In the genomic region with DNA sequence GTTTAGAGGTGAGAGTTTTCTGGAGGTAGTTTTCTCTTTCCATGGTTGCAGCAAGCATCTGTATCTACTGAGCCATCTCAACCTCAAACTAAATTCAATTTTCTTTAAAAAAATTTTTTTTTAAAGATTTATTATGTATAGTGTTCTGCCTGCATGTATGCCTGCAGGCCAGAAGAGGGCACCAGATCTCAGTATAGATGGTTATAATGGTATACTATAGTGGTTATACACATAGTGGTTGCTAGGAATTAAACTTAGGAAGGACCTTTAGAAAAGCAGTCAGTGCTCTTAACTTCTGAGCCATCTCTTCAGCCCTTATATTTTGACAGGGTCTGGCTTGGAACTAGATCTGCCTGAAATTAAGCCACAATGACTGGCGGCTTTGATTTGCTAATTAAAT, we compare ENCODE assay signal across 11 mouse cellular contexts. TPM values are rescaled to one million over a fixed set of nuclear protein-coding genes. Genes with fewer than 3 reads are reported as not detected.
DNase-seq lines count a peak whose midpoint lies in the region; ATAC-seq and TF ChIP-seq lines count a peak whose summit lies in the region.
"Had no signal": no experiment of that assay in that cellular context is flagged by ENCODE, and none has a peak within 500 bp of the region (broad histone marks: within the 10 kb centered on the region; RNA-seq: fewer than 3 reads in every experiment).

No protein-coding gene starts in this region.

- H3K27ac ChIP-seq in gastrocnemius, adult 2 months: no peak overlapping the region
- no peak overlapping the region for H3K27ac ChIP-seq in liver, embryonic 14.5 days
- H3K27ac ChIP-seq: forebrain, embryonic 13.5 days had no signal

- peak; percentile 65 for TF ChIP-seq CTCF in gastrocnemius, adult 2 months (IDR thresholded peaks at IDR 0.05)
- peak; percentile 45 for TF ChIP-seq CTCF in liver, embryonic 14.5 days (IDR thresholded peaks at IDR 0.05; ENCODE audit: low read depth)

- WGBS in liver, embryonic 14.5 days (ENCODE audit: insufficient replicate concordance): 90% methylated on average over 1 of the region's 1 CpGs

- no peaks in the 10 kb centered on the region for H3K9me3 ChIP-seq in liver, embryonic 14.5 days (ENCODE audit: control insufficient read depth, low read length)
- H3K9me3 ChIP-seq: forebrain, embryonic 13.5 days; heart, embryonic 15.5 days had no signal

- no peak for ATAC-seq in liver, embryonic 14.5 days (ENCODE audit: insufficient read depth)
- ATAC-seq in inflammation-experienced regulatory T-cells, adult 6 months: peak; percentile 58
- ATAC-seq: forebrain, embryonic 13.5 days had no signal

- H3K4me3 ChIP-seq in gastrocnemius, adult 2 months: no peak overlapping the region
- no peak overlapping the region for H3K4me3 ChIP-seq in liver, embryonic 14.5 days (ENCODE audit: insufficient read depth in 1 of 2, low read depth in 2 of 2, low read length in 2 of 2)
- H3K4me3 ChIP-seq: forebrain, embryonic 13.5 days; heart, embryonic 15.5 days had no signal

- H3K4me2 ChIP-seq in liver, embryonic 14.5 days (ENCODE audit: low read depth): no peak overlapping the region
- H3K4me2 ChIP-seq: forebrain, embryonic 13.5 days; heart, embryonic 15.5 days had no signal

- DNase-seq in gastrocnemius, adult 2 months: no peak
- DNase-seq in gastrocnemius, adult 18-20 months (ENCODE audit: low spot score): no peak
- DNase-seq in liver, embryonic 14.5 days (ENCODE audit: low read depth in 3 of 3, low spot score in 3 of 3): no peak
- DNase-seq in liver: no peak
- peak; percentile 47 for DNase-seq in CD4-positive helper T cell, adult 2 months (ENCODE audit: low read depth, low spot score)
- DNase-seq in spleen, adult 12 weeks (ENCODE audit: low spot score): no peak
- DNase-seq in embryo, embryonic 10 days (ENCODE audit: low spot score): no peak
- DNase-seq: kidney, adult 8-10 months had no signal

- TF ChIP-seq EP300 in liver, embryonic 14.5 days (IDR thresholded peaks at IDR 0.05; ENCODE audit: low read depth): no peak

- no peaks in the 10 kb centered on the region for H3K27me3 ChIP-seq in liver, embryonic 14.5 days (ENCODE audit: control insufficient read depth, insufficient read depth, low read length)
- H3K27me3 ChIP-seq: forebrain, embryonic 13.5 days; heart, embryonic 15.5 days had no signal

- H3K9ac ChIP-seq in liver, embryonic 14.5 days (replicated peaks): no peak overlapping the region
- H3K9ac ChIP-seq: forebrain, embryonic 13.5 days; heart, embryonic 15.5 days had no signal

- intact Hi-C loops in gastrocnemius, adult 2 months (cut with DNase I): loop anchor here (10.0 kb wide), 1 partner anchor 384 kb away; no protein-coding TSS in a partner anchor

- peaks cover 27% of the 10 kb centered on the region for H3K36me3 ChIP-seq in liver, embryonic 14.5 days (replicated peaks; ENCODE audit: control insufficient read depth, insufficient read depth, low read depth)

- peaks cover 8 to 12% of the 10 kb centered on the region in 2 experiments for H3K4me1 ChIP-seq in liver, embryonic 14.5 days (replicated peaks; ENCODE audit: control insufficient read depth in 2 of 2, insufficient read depth in 2 of 2, low read length in 1 of 2)

RNA-seq across cellular contexts. Expression of gene Gm49383, which starts 6.4 kb away (rescaled TPM):
- total RNA-seq in gastrocnemius, adult 2 months (2021): 1 to 10 TPM; 3.1 to 3.4 TPM
- 1 to 10 TPM; 1.7 to 3.4 TPM for total RNA-seq in gastrocnemius, adult 18-20 months (2021)
- 4.9 TPM in 2 replicates for polyA plus RNA-seq in liver, embryonic 14.5 days (2012; rRNA removed)
- 15.7 and 19.1 TPM in 2 replicates for polyA plus RNA-seq in liver, embryonic 14.5 days (2014; fragmentation: Nextera tagmentation; extraction: Ambion mirVana)
- 10 to 100 TPM in 1 of 3 experiments, 1 to 10 TPM in 2; 6.9 to 16.1 (median 8.8) TPM for polyA plus RNA-seq in inflammation-experienced regulatory T-cells, adult 6 months (2017; shearing (Covaris generic))

RNA-seq across cellular contexts. Expression of gene Mgat2, which starts 6.6 kb away (rescaled TPM):
- total RNA-seq in gastrocnemius, adult 2 months (2021): 1 to 10 TPM; 6.0 to 7.3 TPM
- total RNA-seq in gastrocnemius, adult 18-20 months (2021): 1 to 10 TPM; 5.6 to 7.2 TPM
- polyA plus RNA-seq in liver, embryonic 14.5 days (2012; rRNA removed): 9.2 and 11.0 TPM in 2 replicates
- polyA plus RNA-seq in liver, embryonic 14.5 days (2014; fragmentation: Nextera tagmentation; extraction: Ambion mirVana): 23.3 and 24.1 TPM in 2 replicates
- 10 to 100 TPM; 17.8 to 27.9 (median 21.1) TPM for polyA plus RNA-seq in inflammation-experienced regulatory T-cells, adult 6 months (2017; shearing (Covaris generic))

RNA-seq across cellular contexts. Expression of gene Rpl36al, which starts 6.6 kb away (rescaled TPM):
- 100 to 1,000 TPM; 290 to 325 TPM for total RNA-seq in gastrocnemius, adult 2 months (2021)
- total RNA-seq in gastrocnemius, adult 18-20 months (2021): 100 to 1,000 TPM; 336 to 346 TPM
- polyA plus RNA-seq in liver, embryonic 14.5 days (2012; rRNA removed): 286 and 515 TPM in 2 replicates
- polyA plus RNA-seq in liver, embryonic 14.5 days (2014; fragmentation: Nextera tagmentation; extraction: Ambion mirVana): 614 and 643 TPM in 2 replicates
- polyA plus RNA-seq in inflammation-experienced regulatory T-cells, adult 6 months (2017; shearing (Covaris generic)): 100 to 1,000 TPM; 533 to 565 (median 537) TPM

RNA-seq across cellular contexts. Expression of gene Dnaaf2, which starts 7.7 kb away (rescaled TPM):
- under 1 TPM; 0.38 to 0.64 TPM for total RNA-seq in gastrocnemius, adult 2 months (2021)
- total RNA-seq in gastrocnemius, adult 18-20 months (2021): under 1 TPM; 0.59 to 0.73 TPM
- 2.8 TPM in 2 replicates for polyA plus RNA-seq in liver, embryonic 14.5 days (2012; rRNA removed)
- polyA plus RNA-seq in liver, embryonic 14.5 days (2014; fragmentation: Nextera tagmentation; extraction: Ambion mirVana): 2.9 TPM in 2 replicates
- 1 to 10 TPM; 4.7 to 5.4 (median 4.7) TPM for polyA plus RNA-seq in inflammation-experienced regulatory T-cells, adult 6 months (2017; shearing (Covaris generic))

RNA-seq across cellular contexts. Expression of gene Gm49384, which starts 13.5 kb away (rescaled TPM):
- total RNA-seq in gastrocnemius, adult 2 months (2021): 1 to 10 TPM; 2.0 to 3.2 TPM
- total RNA-seq in gastrocnemius, adult 18-20 months (2021): 1 to 10 TPM; 1.9 to 2.0 TPM
- 1.2 and 8.0 TPM in 2 replicates for polyA plus RNA-seq in liver, embryonic 14.5 days (2012; rRNA removed)
- polyA plus RNA-seq in liver, embryonic 14.5 days (2014; fragmentation: Nextera tagmentation; extraction: Ambion mirVana): 16.3 and 17.4 TPM in 2 replicates
- polyA plus RNA-seq in inflammation-experienced regulatory T-cells, adult 6 months (2017; shearing (Covaris generic)): 10 to 100 TPM in 1 of 3 experiments, 1 to 10 TPM in 2; 7.9 to 15.2 (median 9.6) TPM
